In the genomic region with DNA sequence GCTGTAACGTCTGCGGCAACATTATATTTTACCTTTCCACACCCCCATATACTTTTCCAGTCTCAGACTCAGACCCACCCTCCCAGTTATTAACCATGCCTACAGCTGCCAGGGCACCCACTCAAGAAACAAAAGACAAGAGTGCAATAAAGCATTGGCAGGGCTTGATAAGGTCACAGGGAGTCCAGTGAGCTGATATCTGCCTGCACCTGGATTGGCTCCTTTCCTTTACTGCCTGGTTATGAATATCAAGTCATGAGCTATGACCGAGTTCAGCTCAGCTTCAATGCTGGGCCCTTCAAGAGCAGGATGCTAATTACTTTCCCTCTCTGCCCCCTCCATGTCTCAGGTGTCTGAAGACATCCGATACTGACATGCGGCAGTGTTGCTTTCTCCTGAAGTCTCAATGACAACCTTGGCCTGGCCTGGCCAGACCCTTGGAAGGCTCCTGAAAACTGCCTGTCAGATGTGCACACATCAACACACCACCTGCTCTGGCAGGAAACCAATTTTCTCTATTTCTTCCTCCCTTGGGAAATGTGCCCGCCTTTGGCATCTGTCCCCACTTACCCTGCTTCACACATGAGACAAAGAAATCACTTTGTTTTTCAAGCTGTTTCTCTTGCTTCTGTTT, we compare ENCODE assay signal across 14 mouse cellular contexts.
DNase-seq lines count a peak whose midpoint lies in the region; ATAC-seq lines count a peak whose summit lies in the region.
"Had no signal": no experiment of that assay in that cellular context is flagged by ENCODE, and none has a peak within 500 bp of the region (broad histone marks: within the 10 kb centered on the region; RNA-seq: fewer than 3 reads in every experiment).

No protein-coding gene starts in this region.

- no peak overlapping the region for H3K9ac ChIP-seq in midbrain, embryonic 13.5 days (replicated peaks)
- H3K9ac ChIP-seq in midbrain, embryonic 15.5 days, result no peak overlapping the region
- H3K9ac ChIP-seq in forebrain, embryonic 16.5 days (replicated peaks; ENCODE audit: low read depth, low read length), result no peak overlapping the region
- H3K9ac ChIP-seq in stomach, embryonic 16.5 days (ENCODE audit: low read length), result no peak overlapping the region

- H3K27ac ChIP-seq in midbrain, embryonic 13.5 days, result no peak overlapping the region
- H3K27ac ChIP-seq in midbrain, embryonic 15.5 days, result no peak overlapping the region
- H3K27ac ChIP-seq in forebrain, embryonic 16.5 days (ENCODE audit: low read length), result no peak overlapping the region
- no peak overlapping the region for H3K27ac ChIP-seq in stomach, embryonic 16.5 days (ENCODE audit: low read length)
- H3K27ac ChIP-seq: limb, embryonic 10.5 days had no signal

- H3K9me3 ChIP-seq in midbrain, embryonic 13.5 days, result no peaks in the 10 kb centered on the region
- no peaks in the 10 kb centered on the region for H3K9me3 ChIP-seq in midbrain, embryonic 15.5 days
- H3K9me3 ChIP-seq in forebrain, embryonic 16.5 days (ENCODE audit: control insufficient read depth, low read length), result no peaks in the 10 kb centered on the region; the same call in 1 of the 2 replicates
- no peaks in the 10 kb centered on the region for H3K9me3 ChIP-seq in stomach, embryonic 16.5 days (replicated peaks; ENCODE audit: control insufficient read depth, low read length)
- H3K9me3 ChIP-seq: limb, embryonic 10.5 days had no signal

- WGBS in midbrain, embryonic 13.5 days, result 82% methylated on average over 6 of the region's 6 CpGs
- WGBS in midbrain, embryonic 15.5 days, result 82% methylated on average over 6 of the region's 6 CpGs
- WGBS in forebrain, embryonic 16.5 days, result 59% methylated on average over 6 of the region's 6 CpGs
- 69% methylated on average over 6 of the region's 6 CpGs for WGBS in stomach, embryonic 16.5 days

- no peak overlapping the region for H3K4me2 ChIP-seq in midbrain, embryonic 13.5 days (replicated peaks)
- H3K4me2 ChIP-seq in midbrain, embryonic 15.5 days, result no peak overlapping the region
- H3K4me2 ChIP-seq in forebrain, embryonic 16.5 days (ENCODE audit: low read length), result no peak overlapping the region
- H3K4me2 ChIP-seq in stomach, embryonic 16.5 days (ENCODE audit: low read depth, low read length), result no peak overlapping the region
- H3K4me2 ChIP-seq: heart, embryonic 11.5 days; midbrain, embryonic 11.5 days had no signal

- H3K27me3 ChIP-seq in midbrain, embryonic 13.5 days, result no peaks in the 10 kb centered on the region
- no peaks in the 10 kb centered on the region for H3K27me3 ChIP-seq in midbrain, embryonic 15.5 days (replicated peaks)
- H3K27me3 ChIP-seq in forebrain, embryonic 16.5 days (replicated peaks; ENCODE audit: control insufficient read depth, insufficient read depth, low read length), result no peaks in the 10 kb centered on the region
- H3K27me3 ChIP-seq in stomach, embryonic 16.5 days (ENCODE audit: control insufficient read depth, insufficient read depth, low read length), result no peaks in the 10 kb centered on the region

- peak; percentile 86 for DNase-seq in heart, adult 11 months
- no peak for DNase-seq in heart, adult 18-20 months
- no peak for DNase-seq in left cerebral cortex, adult 9 months (ENCODE audit: low spot score in 2 of 2)
- DNase-seq: adrenal gland, postnatal 36 days; kidney, postnatal 4 days; lung, adult 2 months had no signal

- no peaks in the 10 kb centered on the region for H3K36me3 ChIP-seq in midbrain, embryonic 13.5 days
- no peaks in the 10 kb centered on the region for H3K36me3 ChIP-seq in midbrain, embryonic 15.5 days (replicated peaks)
- no peaks in the 10 kb centered on the region for H3K36me3 ChIP-seq in forebrain, embryonic 16.5 days (ENCODE audit: control insufficient read depth, insufficient read depth)
- H3K36me3 ChIP-seq in stomach, embryonic 16.5 days (ENCODE audit: control insufficient read depth, insufficient read depth, low read length), result no peaks in the 10 kb centered on the region
- H3K36me3 ChIP-seq: limb, embryonic 10.5 days had no signal

- H3K4me3 ChIP-seq in midbrain, embryonic 13.5 days (replicated peaks), result no peak overlapping the region
- H3K4me3 ChIP-seq in midbrain, embryonic 15.5 days, result no peak overlapping the region
- no peak overlapping the region for H3K4me3 ChIP-seq in forebrain, embryonic 16.5 days (replicated peaks; ENCODE audit: low read length)
- H3K4me3 ChIP-seq in stomach, embryonic 16.5 days (replicated peaks; ENCODE audit: low read length), result no peak overlapping the region
- H3K4me3 ChIP-seq: limb, embryonic 10.5 days had no signal

- H3K4me1 ChIP-seq in midbrain, embryonic 13.5 days (replicated peaks), result 0 out of 2 replicates have a peak, but pooled peaks cover 3% of the 10 kb centered on the region
- no peaks in the 10 kb centered on the region for H3K4me1 ChIP-seq in midbrain, embryonic 15.5 days
- peaks cover 6% of the 10 kb centered on the region for H3K4me1 ChIP-seq in forebrain, embryonic 16.5 days (replicated peaks; ENCODE audit: control insufficient read depth, insufficient read depth, low read length)
- no peaks in the 10 kb centered on the region for H3K4me1 ChIP-seq in stomach, embryonic 16.5 days (ENCODE audit: control insufficient read depth, insufficient read depth, low read length)

- ATAC-seq in midbrain, embryonic 13.5 days, result 0 out of 2 replicates have a peak, but pooled peaks have one; percentile 11
- no peak; the same call in 1 of the 2 replicates for ATAC-seq in midbrain, embryonic 15.5 days (replicated peaks)
- peak; percentile 62; the same call in 1 of the 2 replicates for ATAC-seq in forebrain, embryonic 16.5 days
- ATAC-seq in stomach, embryonic 16.5 days (ENCODE audit: insufficient read depth, low FRiP score), result peak; percentile 26; the same call in 1 of the 2 replicates
- ATAC-seq: CD4-positive, CD25-positive, alpha-beta regulatory T cell, adult 4 months had no signal
